Mouse (Mus musculus) embryonic stem cell, embryonic (primary cell): ENCODE measurements at regions not wholly inside any gene's neighbourhood (a gene's known extent, or its start where the extent isn't known, plus 50 kb on each side); places are given as distances from the start of the nearest gene placed in this dataset.

Experiments used
- CTCF ChIA-PET, 4 experiments: fragments of 300-600 bp in 2 of 4; fragments of 350-600 bp in 2 of 4; sonication (Branson Sonifier 250); formaldehyde crosslinking; loops; one replicate each; lab custom pipeline; 2022; ENCODE audit warnings: inconsistent platforms in 2 of 4; lab: Charles Lee
- POLR2A ChIA-PET, 4 experiments: fragments of 300-600 bp in 2 of 4; fragments of 350-600 bp in 2 of 4; sonication (Branson Sonifier 250); formaldehyde crosslinking; loops; one replicate each; lab custom pipeline; 2022; ENCODE audit warnings: antibody characterized with exemption in 4 of 4, inconsistent platforms in 1 of 4; lab: Charles Lee

DNA sequence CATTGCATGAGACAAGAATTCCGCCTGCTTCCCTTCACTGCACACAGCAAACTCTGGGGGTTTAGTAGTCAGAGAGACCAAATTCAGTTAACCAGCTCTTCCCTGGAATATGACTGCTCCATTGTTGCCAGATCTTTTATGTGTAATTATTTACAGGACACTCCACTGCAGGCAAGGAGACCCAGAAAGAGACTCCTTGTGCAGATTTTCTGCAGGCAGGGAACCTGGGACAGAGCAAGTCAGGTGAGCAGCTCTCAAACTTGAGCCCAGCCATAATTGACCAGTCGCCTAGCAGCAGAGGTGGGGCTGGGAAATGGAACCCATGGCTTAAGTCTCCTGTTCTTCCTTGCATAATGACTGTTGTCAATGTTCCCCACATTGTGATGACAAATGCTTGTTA lies 324.2 kb downstream of the Ice1 start:
- POLR2A ChIA-PET = no interaction called here

DNA sequence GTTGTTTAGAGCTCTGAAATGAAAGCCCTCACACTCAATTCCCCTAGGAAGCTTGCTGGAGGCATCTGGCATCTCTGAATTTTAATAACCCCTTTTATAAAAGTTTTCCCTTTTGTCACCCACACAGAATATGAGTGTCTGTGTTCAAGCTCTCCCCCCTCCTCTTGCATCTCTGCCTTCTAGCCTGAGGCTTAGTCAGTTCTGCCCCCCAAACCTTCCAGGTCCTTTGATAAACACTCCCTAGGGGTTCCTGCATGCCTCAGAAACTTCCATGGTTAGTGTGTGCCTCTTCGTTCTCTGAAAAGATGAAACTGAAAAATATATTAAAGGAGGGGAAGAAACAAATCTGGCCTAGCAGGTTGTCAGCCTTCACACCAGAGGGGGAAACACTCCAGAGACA lies 313.9 kb downstream of the Ice1 start:
- CTCF ChIA-PET = no interaction called here
- POLR2A ChIA-PET = no interaction called here

More for the DNA sequence above, 324.2 kb downstream of the Ice1 start:
- CTCF ChIA-PET = no interaction called here

DNA sequence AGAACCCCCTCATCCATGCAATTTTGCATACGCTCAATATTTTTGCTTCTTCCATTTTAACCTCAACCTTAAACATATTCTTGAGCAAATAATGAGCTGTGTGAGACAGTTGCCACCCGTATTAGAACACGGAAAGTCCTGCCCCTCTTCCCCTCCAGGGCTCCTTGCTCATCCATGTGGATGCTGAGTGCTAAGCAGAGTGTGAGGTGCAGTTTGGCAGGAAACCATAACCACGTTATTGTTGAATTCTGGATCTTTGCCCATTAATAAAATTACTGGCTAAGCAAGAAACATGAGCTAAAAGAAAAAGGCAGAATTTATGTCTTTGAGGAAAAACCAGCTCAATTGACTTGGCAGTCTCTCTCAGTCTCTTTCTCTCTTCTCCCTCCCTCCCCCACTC lies 301.4 kb downstream of the Ice1 start:
- CTCF ChIA-PET = no interaction called here
- POLR2A ChIA-PET = no interaction called here

DNA sequence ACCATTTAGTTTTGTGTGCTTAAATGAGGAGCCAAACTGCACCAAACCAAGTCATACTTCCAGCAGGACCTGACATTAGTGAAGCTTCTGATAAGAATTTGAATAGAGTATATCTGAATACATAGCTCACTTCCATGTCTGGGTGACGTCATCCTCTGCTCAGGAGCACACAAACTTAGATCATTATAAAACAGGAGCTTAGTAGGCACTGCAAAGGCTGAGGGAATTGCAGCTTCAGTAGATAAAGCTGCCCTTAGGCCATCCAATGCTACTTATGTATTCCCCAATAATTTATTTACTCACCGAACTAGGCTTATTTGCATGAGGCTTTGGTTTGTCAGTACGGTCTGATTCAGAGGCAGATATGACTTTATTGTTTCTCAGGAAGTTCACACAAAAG lies 297.0 kb downstream of the Ice1 start:
- POLR2A ChIA-PET = interaction anchor here in 1 of 4 experiments (0.7 kb wide), 1 partner anchor 112 kb away, joined by 3 read pairs; no protein-coding TSS in a partner anchor
- CTCF ChIA-PET = no interaction called here

DNA sequence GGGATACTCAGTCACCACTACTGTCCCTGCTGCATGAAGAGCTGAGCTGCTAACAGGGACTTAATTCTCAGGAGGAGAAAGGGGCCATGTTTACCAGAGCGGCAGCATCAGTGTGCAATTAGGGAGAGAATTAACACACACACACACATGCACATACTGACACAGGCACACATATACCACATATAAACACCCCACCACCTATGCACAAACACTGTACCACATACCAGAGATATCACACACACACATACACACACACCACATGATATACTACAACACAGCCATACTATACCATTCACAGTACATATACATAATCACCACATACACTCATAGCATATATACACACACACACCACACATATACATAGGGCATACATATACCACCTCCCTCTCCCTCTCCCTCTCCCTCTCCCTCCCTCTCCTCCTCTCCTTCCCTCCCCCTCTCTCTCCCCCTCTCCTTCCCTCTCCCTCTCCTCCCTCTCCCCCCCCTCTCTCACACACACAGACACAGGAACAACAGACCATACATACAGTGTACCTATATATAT lies 294.2 kb downstream of the Ice1 start:
- ChIA-PET CTCF (no interaction called here), POLR2A (no interaction called here)

DNA sequence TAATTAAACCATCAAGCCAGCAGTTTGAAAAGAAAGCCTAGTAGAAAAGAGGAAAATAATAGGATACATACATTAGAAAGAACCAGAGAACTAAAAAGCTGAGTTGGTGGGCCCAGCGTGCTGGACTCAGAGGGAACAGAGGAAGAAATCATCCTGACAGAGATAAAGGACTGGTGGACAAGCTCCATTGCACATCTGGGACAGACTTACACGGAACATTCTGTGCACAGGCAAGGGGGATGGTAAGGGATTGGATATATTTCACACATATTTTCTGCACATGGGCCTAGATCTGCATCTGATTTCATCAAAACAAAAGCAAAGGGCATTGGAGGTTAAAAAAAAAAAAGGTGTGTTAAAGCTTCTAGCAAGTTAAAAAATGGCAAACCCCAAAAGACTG lies 293.5 kb downstream of the Ice1 start:
- ChIA-PET POLR2A (no interaction called here), CTCF (interaction anchor here in 2 of 4 experiments (0.6 to 0.9 kb wide), 2 partner anchors 585 to 603 kb away, joined by 3 read pairs; no protein-coding TSS in a partner anchor)

DNA sequence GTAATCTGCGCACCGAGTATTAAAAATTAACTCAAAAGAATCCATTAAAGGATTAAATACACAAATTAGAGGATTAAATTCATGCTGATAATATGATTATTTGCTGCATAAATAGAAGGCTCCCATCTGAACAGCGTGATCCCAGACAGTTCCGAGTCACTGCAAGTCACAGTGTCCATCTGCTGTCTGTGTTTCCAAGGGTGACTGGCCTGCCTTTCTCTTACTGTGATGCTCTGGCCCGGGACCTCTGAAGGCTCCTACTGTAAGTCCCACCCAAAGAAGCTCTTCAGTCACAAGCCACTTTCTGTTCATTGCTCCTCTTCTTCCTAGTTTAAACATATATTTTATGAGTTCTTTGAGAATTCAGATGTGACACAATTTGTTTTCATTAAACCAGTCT lies 293.1 kb downstream of the Ice1 start:
- POLR2A ChIA-PET = no interaction called here

DNA sequence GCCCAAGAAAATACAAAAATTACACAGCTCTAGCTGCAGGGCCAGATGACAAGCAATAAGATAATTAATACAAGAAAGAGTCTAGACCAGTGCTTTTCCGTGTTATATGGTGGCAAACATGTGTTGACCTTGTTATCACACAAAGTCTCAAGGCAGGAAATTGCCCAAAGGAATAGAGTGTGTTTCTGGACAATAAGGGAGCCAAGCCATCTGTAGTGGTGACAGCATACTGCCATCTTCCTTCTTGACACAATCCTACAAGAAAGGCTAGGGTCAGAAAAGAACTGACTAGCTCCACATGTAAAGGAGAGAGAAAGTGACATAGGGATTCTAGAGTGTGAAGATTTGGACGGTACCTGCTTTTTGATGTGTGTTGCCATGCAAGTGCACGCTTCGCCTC lies 289.0 kb downstream of the Ice1 start:
- ChIA-PET CTCF (no interaction called here), POLR2A (no interaction called here)

More for the DNA sequence above, 293.1 kb downstream of the Ice1 start:
- CTCF ChIA-PET = interaction anchor here in 2 of 4 experiments (0.6 to 0.9 kb wide), 2 partner anchors 585 to 603 kb away, joined by 3 read pairs; no protein-coding TSS in a partner anchor

DNA sequence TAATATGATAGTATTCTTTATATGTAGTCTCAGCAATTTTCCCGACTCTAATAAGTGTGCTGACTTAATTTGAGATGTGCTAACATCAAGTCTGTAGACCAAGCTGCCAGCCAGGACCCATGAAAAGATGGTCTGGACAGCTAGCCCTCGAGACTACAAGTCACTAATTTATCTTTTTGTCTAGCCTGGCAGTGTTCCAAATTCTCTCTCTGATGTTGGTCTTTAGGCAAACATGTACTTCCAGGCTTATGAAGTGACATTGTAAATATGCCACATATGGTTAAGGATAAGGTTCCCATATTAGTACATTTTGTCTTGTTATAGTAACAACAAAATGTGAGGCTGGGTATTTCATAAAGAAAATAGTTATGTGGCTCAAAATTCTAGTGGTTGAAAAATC lies 288.5 kb downstream of the Ice1 start:
- POLR2A ChIA-PET = no interaction called here
- CTCF ChIA-PET = no interaction called here

DNA sequence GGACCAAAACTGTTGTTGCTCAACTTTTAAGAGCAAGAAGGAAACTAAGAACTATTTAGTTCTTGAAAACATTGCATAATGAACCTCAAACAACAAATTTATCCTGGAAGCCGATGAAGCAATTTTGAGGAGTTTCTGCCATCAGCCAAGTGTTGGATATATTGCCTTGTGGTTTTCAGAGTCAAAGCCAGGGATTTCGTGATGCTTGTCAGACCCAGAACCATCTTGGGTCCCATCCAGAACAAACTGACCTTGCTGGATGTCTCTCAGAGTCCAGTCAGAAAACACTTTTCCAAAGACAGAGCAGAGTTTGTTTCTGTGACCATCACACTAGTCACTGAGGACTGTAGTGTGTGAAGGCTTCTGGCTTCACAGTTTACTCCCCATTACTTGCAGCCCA lies 267.8 kb downstream of the Ice1 start:
- POLR2A ChIA-PET = no interaction called here
- CTCF ChIA-PET = no interaction called here

DNA sequence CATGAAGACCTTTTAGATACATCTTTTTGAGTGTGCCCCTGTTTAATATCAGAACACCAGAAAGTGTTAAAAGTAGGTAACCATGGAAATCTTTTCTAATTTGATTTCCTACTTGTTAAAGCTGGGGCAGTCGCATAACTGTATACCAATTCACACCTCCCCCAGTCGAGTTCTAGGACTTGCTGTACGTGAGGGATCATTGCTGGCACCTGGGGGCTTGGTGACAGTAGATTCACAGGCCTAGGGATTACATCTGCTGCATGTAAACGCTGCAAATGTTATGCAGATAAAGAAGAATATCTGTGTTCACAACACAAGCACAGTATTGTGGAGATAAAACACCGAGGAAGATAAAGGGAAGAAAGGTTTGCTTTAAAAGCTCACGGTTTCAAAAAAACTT lies 256.7 kb downstream of the Ice1 start:
- ChIA-PET POLR2A (no interaction called here), CTCF (no interaction called here)

DNA sequence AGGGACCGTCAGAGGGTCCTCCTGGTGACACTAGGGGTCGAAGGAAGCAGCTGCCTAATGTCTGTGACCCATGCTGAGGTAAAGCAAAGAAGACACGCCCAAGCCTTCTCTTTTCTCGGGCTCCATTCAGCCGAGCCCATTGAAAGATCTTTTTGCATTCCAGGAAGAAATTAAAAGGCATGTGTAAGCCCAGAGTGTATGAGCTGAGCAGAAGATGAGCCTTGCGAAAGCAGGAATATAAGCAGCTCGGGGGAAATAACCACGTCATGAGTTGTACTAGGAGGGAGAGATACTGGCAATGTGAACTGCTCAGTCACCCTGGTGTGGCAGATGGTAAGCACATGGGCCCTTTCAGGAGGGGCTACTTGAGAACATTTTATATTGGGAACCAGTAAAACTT lies 252.1 kb downstream of the Ice1 start:
- CTCF ChIA-PET = no interaction called here
- POLR2A ChIA-PET = no interaction called here

DNA sequence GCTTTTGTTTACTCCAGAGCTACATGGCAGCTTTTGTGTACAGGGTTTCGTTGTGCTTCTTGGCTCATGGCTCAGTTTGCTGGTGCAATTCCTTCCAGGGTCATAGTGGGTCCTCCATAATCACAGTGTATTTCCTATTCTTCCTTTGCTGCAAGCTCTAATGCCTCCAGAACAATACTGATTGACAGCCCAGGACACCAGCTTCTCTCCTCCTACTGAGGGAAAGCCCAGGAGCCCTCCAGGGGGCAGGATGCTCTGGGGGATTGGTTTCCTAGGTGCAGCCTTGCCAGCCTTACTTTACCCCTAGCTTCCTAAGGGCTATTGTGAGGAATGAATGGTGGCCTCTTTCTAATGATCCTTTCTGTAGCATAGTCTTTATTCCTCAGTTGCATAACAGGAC lies 224.6 kb downstream of the Ice1 start:
- CTCF ChIA-PET = interaction anchor here in 1 of 4 experiments (0.6 kb wide), 1 partner anchor 716 kb away, joined by 3 read pairs; no protein-coding TSS in a partner anchor

DNA sequence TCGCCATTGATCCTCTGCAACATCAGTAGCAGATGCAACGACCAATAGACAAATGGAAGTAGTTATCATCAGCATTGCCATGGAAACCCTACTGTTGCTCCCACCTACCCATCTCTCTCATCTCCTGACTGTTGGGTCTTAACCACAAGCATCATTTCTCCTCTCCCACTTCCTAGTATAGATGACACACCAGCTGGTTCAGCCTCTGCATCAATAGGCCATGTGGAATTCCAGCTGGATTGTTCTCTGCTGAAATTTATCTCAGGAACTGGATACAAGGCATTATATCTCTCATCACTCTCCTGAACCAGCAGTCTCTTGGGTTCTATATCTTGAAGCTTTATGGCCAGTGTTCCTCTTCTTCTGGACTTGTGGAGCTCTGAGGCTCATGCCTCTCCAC lies 219.3 kb downstream of the Ice1 start:
- ChIA-PET POLR2A (no interaction called here), CTCF (no interaction called here)

More for the DNA sequence above, 224.6 kb downstream of the Ice1 start:
- POLR2A ChIA-PET = no interaction called here

DNA sequence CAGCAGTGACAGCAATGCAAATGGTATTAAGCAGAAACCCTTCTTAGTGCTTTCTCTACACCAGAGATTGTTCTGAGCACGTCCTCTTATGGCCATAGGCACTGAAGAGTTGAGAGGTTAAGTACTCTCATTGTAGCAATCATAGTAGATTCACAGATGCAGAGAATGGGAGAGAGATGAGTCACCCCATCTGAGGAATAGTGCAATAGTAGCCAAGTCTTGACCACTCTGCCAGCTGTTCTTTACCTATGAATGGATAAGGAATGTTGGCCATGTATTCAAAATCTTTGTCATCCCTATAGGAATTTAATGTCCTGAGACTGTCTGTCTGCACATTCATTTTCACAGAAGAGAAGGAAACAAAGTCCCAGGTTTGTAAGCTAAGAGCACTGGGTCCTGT lies 198.0 kb downstream of the Ice1 start:
- CTCF ChIA-PET = no interaction called here
- POLR2A ChIA-PET = no interaction called here

DNA sequence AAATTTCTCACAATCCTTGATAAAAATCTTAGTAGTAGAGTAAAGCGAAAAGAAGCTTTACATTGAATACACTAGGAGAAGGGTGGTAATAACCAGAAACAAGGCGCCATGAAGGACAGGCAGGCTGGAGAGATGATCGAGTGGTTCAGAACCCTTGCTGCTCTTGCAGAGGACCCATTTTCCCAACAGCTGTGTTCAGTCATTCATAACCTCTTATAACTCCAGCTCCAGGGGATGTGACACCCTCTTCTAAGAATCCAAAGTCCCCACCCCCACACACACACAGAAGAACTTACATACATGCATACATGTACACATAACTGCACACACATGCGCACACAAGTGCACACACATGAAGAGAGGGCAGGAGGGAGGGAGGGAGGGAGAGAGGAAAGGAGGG lies 190.5 kb downstream of the Ice1 start:
- CTCF ChIA-PET = no interaction called here
- POLR2A ChIA-PET = no interaction called here

DNA sequence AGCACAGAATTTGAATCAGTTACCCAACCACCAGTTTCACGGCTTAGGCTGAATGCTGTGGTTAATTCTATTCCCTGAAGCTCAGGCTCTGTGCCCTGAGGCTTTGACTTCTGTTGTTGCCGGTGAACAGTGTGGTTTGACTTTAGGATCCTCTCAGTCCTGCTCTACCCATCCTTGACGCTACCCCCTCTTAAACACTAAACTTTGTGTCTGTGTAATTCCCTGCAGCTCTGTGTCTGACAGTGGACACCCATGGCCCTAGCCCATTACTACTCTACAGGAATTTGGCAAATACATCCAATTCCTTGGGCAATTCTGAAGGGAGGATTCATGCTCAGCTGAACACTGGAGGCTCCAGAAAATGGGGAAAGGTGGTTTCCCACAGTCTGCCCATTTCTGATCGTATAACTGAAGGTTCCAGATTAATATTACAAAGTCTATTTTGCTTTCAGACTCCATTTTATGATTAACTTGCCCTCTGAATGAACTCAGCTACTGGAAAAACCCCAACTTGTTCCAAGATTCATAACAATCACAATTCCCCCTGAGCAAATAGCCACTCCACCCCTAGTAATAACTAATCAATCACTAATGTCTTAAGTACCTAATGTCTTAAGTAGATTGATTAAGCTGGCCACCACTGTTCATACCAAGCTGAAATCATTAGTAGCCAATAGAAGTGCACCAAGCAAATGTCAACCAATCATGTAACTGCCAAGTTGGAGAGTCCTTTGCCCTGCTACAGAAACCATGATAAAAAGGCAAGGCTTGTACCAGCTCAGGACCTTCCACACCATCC lies 182.6 kb downstream of the Ice1 start:
- ChIA-PET POLR2A (no interaction called here), CTCF (no interaction called here)

DNA sequence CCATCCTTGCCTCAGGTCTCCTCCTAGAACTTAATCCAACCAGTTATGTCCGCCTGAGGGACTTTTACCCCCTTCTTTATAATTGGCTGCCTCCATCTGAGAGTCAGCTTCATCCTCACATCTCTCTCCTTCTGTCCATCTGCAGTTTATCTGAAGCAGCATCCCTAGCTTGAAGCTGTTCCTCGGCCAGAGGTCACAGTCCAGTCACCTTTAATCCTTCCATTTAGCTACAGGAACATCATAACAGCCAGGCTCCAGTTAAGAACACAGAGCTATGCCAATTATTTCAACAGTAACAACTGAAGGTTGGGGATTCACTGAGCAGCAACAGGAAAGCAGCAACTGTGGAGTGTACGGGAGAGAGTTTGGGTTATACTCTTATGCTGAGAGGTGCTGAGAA lies 179.0 kb downstream of the Ice1 start:
- POLR2A ChIA-PET = interaction anchor here in 1 of 4 experiments (0.9 kb wide), 1 partner anchor 755 kb away, joined by 3 read pairs; no protein-coding TSS in a partner anchor
- CTCF ChIA-PET = no interaction called here

DNA sequence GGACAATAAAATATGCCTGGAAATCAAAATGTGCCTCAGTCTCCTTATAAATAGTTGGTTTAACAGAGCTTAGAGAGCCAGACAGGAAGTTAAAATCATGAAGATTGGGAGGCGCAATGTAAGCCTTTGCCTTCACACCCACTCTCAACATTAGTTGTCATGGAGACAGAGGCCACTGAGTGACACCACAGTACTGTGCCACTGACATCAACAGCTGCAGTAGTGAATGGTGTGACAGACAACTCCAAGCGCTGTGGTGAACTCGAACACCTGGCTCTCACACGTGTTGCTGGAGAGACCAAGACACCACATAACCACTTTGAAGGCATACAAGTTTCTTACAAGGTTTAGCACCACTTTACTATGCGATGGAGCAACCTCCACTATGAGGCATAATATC lies 172.4 kb downstream of the Ice1 start:
- ChIA-PET CTCF (no interaction called here), POLR2A (interaction anchor here in 1 of 4 experiments (0.6 kb wide), 1 partner anchor 246 kb away, joined by 5 read pairs; no protein-coding TSS in a partner anchor)

DNA sequence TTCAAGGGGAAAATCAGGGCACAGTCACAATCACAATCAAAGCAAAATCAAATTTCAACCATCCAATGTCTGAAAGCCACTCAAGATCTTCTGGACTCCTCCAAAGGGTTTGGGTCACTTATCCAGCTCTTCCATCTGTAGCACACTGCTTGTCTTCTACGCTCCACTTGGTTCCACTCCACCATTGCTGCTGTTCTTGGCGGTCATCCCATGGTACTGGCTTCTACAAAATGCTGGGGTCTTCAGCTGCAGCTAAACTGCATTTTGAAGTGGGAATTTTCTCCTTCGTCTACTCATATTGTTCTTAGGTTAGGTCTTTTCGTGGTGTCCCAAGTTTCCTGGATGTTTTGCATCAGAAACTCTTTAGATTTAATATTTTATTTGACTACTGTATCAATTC lies 162.7 kb downstream of the Ice1 start:
- CTCF ChIA-PET = interaction anchor here in 1 of 4 experiments (1.1 kb wide), 1 partner anchor 71 kb away, joined by 3 read pairs; no protein-coding TSS in a partner anchor
- POLR2A ChIA-PET = no interaction called here

DNA sequence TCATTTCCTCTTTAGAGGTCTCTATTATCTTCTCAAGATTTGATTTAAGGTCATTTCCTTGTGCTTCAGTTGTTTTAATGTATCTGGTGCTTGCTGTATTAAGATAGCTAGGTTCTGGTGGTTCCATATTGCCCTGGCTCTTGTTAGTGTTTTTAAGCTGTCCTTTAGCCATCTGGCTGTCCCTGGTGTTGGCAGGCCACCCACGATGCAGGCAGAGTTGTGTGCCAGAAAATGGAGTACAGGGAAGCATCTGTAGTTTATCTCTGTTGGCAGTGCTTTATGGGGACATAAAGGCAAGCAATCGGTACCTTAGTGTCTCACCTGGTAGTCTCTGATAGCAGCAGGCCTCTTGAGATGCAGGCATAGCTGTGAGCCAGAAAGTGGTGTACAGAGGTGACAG lies 162.1 kb downstream of the Ice1 start:
- ChIA-PET CTCF (no interaction called here), POLR2A (no interaction called here)
